Mouse (Mus musculus) spleen, postnatal 36 days (tissue): Measurements from ENCODE around the gene Dcaf5.
A peak's percentile ranks its signal among the peaks of the same experiment; 100 is the strongest.

ENCODE experiments used
- DNase-seq, 2 experiments: peaks; one replicate each; pipeline ENCODE4 v3.0.0; 2022; ENCODE audit warnings: low spot score in 2 of 2, mixed read lengths in 1 of 2

The Dcaf5 gene

GRCm38 (mm10) chr12:80407824-80408223 lies 28.6 kb downstream of the Dcaf5 start:
- peak; percentile 30 to 44 for DNase-seq

DNA sequence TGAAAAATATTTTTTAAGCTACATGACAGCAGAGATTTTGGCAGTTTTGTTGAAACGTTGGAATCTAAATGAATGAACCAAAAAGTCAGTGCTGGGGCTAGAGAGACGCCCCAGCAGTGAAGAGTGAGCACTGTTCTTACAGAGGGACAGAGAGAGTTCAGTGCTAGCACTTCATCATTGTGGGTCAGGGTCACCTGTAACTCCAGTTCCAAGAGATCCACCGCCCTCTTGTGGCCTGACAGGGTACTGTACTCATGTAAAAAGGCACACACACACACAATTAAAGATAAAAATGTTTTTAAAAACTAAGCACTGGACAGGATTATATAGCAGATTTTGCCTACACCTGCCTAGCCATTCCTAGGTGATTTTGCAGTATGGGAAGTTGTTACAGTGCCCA lies 29.8 kb downstream of the Dcaf5 start:
- peak; percentile 8 to 22 for DNase-seq

- no peak for DNase-seq
Observed at GRCm38 (mm10) chr12:80404139-80404538, 32.3 kb downstream of the Dcaf5 start.

DNA sequence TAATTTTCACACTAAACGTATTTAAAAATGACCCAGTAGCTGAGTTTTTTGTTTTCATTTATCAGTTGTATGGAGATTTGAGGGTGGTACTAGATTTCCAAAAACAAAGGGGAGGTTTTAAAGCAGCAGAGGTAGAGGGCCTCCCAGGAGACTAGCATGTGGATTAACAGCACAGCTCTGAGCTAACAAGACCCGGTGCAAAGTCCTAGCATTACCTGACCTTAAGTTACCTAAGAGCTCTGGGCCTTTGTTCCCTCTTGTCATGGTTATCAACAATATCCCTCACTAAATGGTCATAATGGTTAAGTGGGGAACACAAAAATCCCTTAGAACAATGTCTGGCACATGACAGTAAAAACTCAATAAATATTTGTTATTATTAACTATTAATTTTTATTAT lies 37.3 kb downstream of the Dcaf5 start:
- no peak for DNase-seq

- DNase-seq = no peak
Observed at GRCm38 (mm10) chr12:80396397-80396796, 40.0 kb downstream of the Dcaf5 start.

- no peak for DNase-seq
Observed at GRCm38 (mm10) chr12:80395270-80395669, 41.1 kb downstream of the Dcaf5 start.

GRCm38 (mm10) chr12:80394045-80394444 lies 42.4 kb downstream of the Dcaf5 start:
- peak in 1 of 2 experiments; percentile 17 for DNase-seq

GRCm38 (mm10) chr12:80389448-80389847 lies 47.0 kb downstream of the Dcaf5 start:
- no peak for DNase-seq

- DNase-seq = no peak
Observed at GRCm38 (mm10) chr12:80387326-80387725, 49.1 kb downstream of the Dcaf5 start.

DNA sequence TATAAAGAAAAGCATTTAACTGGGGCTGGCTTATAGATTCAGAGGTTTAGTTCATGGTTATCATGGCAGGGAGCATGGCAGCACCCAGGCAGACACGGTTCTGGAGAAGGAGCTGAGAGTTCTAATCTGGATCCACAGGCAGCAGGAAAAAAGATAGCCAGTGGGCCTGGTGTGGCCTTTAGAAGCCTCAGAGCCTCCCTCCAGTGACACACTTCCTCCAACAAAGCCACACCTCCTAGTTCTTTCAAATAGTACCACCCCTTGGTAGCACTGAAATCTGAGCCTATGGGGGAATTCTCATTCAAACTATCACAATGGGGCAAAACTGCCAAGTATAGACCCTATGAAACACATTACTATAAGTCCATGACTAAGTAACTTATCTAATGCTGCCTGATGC lies 51.0 kb downstream of the Dcaf5 start:
- no peak for DNase-seq

GRCm38 (mm10) chr12:80383478-80383877 lies 52.9 kb downstream of the Dcaf5 start:
- DNase-seq = no peak

DNA sequence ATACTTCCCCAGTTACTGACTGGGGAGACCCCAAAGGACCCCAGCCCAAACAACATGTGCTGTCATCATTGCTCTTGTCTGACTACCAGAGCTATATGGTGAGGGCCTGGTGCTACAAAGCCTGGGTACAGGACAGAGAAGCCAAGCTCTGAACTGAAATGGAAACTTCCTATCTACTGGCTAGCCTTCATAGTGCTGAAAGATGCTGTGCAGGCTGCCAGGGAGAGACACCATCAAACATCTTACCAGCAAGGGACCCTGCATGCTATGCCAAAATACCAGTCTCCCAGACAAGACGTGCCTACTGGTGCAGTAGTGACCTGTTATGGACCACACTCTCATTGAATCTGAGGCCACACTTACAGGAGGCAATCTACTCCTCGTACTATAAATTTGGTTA lies 53.6 kb downstream of the Dcaf5 start:
- DNase-seq = no peak

- DNase-seq = no peak
Observed at GRCm38 (mm10) chr12:80379831-80380457, 56.5 kb downstream of the Dcaf5 start.

DNA sequence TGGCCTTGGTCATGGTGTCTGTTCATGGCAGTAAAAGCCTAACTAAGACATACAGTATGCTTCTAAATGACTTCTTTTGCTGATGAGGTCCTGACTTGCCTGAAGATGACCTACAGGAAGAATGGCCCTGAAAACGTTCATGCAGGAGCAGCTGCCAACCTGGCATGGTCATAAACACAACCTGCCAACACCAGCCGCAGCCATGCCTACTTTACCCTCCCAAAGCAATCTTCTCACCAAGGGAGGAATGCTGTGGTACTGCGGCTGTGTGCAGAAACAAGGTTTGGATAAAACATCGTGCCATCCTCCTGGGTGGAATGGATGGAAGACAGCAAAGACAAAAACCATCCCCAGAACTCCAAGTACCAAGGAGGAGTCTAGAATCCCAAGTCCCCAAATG lies 57.0 kb downstream of the Dcaf5 start:
- no peak for DNase-seq

DNA sequence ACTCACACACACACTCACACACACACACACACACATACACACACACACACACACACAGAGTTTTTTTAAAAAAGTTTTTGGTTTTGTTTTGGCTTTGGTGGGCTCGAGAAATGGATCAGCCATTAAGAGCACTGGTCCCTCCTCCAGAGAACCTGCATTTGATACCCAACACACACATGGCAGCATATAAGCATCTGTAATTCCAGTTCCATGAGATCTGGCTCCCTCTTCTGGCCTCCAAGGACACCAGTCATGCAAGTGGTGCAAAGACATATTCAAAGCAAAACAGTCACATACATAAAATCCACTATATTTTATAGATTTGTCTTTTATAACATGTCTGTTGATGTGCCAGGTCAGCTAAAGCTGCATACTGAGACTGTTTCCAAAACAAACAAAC lies 58.8 kb downstream of the Dcaf5 start:
- DNase-seq = no peak

DNA sequence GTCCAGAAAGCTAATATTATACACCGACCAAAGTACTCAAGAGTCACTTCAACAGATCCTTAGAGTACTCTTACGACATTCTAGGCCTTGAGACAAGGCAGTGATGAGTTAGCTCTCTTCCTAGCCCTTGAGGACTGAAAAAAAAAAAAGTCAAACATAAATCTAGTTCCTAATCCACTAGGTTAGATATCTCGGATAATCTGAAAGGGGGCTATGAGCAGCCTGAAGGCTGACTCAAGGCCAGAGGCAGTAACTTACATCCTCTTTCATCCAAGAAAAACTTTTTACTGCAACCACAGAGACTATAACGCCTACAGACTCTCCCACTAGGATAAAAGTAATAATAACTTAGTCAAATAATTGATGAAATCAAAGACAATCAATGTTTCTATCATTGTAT lies 60.7 kb downstream of the Dcaf5 start:
- no peak for DNase-seq

DNA sequence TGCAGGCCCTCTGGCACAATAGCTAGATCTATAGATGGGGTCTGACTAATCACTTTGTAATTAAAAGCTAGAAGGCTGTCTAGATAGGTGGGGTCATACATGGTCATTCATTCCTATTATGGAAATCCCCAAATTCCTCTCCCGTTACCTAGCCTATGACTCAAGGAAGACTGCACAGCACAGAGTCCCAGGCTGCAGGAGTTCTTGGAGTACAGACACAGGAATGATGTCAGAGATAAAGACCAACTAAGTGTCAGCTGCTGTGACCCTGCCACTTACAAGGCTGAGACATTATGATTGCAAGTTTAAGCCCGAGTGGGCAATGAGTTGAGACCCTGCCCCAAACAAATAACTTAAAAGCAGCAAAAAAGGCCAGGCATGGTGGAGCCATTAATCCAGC lies 61.7 kb downstream of the Dcaf5 start:
- DNase-seq = no peak

DNA sequence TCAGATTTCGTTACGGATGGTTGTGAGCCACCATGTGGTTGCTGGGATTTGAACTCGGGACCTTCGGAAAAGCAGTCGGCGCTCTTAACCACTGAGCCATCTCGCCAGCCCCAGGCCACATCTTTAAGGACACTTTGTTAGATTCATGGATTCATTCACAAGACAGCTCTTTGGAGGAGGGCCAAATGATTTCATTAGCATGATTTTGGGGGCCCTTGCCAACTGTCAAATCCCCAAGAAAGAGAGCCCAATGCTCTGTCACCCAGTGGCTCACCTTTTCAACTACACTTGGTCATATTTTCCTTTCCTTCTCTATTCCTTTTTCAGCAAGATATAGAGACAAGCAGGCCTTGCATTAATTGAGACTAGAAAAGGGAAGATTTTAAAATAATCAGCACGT lies 63.5 kb downstream of the Dcaf5 start:
- no peak for DNase-seq

- DNase-seq = no peak
Observed at GRCm38 (mm10) chr12:80367227-80367626, 69.2 kb downstream of the Dcaf5 start.

- no peak for DNase-seq
Observed at GRCm38 (mm10) chr12:80366004-80366480, 70.4 kb downstream of the Dcaf5 start.

- no peak for DNase-seq
Observed at GRCm38 (mm10) chr12:80365345-80365744, 71.1 kb downstream of the Dcaf5 start.

DNA sequence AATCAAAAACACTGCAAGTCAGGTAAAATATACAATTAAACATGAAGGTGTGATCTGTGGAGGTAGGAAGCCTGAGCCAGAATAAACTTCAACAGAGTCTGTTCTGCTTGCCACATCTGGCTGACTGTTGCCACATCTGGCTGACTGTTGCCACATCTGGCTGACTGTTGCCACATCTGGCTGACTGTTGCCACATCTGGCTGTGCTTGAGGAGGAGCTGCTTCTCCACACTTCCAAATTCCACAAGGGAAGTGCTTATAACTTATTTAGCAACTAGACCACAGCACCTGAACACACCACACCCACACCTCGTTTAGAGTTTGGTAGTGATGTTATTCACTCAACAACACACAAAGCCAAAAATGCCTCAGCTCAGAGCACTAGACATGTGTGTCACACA lies 74.7 kb downstream of the Dcaf5 start:
- no peak for DNase-seq

- DNase-seq = peak in 1 of 2 experiments; percentile 21
Observed at GRCm38 (mm10) chr12:80360321-80360720, 76.1 kb downstream of the Dcaf5 start.

DNA sequence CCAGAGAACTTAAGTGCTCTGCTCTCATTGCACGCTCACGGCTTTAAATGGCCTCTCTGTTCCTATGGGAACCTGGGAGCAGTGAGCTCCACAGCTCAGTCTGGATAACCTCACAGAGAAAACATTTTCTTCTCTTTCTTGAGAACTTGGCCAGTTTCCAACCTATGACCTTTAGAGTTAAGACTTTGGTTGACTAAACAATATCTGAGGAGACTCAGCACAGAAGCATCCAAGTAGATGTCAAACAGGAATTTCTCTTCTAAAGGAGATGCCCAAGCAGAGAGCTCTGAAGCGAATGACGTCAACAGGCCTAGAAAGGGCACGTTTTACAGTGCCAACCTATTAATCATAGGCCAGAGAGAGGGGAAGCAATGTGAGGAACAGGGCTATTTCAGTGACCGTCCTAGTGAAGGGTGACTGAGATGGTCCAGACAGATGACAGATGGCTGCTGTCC lies 91.6 kb downstream of the Dcaf5 start:
- DNase-seq = no peak
